Mouse (Mus musculus): ENCODE results near the gene Ackr3. TPM values are rescaled to one million over a fixed set of nuclear protein-coding genes. Genes with fewer than 3 reads are reported as not detected.

Gene Ackr3
- polyA plus RNA-seq (2012; rRNA removed), result 30.3 and 31.5 TPM in 2 replicates

GRCm38 (mm10) chr1:90203783-90204690 lies at the start of gene Ackr3:
Ackr3 (plus strand) TSS chr1:90203980.
- WGBS, result 2% methylated on average over 19 of the region's 19 CpGs
- DNase-seq (ENCODE audit: low read depth, low spot score), result no peak

- DNase-seq (ENCODE audit: low read depth, low spot score), result no peak
- 61% methylated on average over 7 of the region's 7 CpGs for WGBS
Measured at GRCm38 (mm10) chr1:90156589-90156988, 47.2 kb upstream of the Ackr3 start.

GRCm38 (mm10) chr1:90159927-90160326 lies 43.9 kb upstream of the Ackr3 start:
- DNase-seq (ENCODE audit: low read depth, low spot score), result no peak
- WGBS, result 70% methylated on average over 13 of the region's 13 CpGs

GRCm38 (mm10) chr1:90161623-90162022 lies 42.2 kb upstream of the Ackr3 start:
- DNase-seq (ENCODE audit: low read depth, low spot score), result no peak
- 37% methylated on average over 6 of the region's 6 CpGs for WGBS

- WGBS, result 22% methylated on average over 13 of the region's 13 CpGs
- DNase-seq (ENCODE audit: low read depth, low spot score), result no peak
Measured at GRCm38 (mm10) chr1:90162379-90162857, 41.4 kb upstream of the Ackr3 start.

- WGBS, result 76% methylated on average over 7 of the region's 7 CpGs
Measured at GRCm38 (mm10) chr1:90163161-90163560, 40.6 kb upstream of the Ackr3 start.

GRCm38 (mm10) chr1:90164319-90164718 lies 39.5 kb upstream of the Ackr3 start:
- WGBS, result 78% methylated on average over 3 of the region's 3 CpGs
- DNase-seq (ENCODE audit: low read depth, low spot score), result no peak

More at GRCm38 (mm10) chr1:90163161-90163560, 40.6 kb upstream of the Ackr3 start:
- DNase-seq (ENCODE audit: low read depth, low spot score), result no peak

GRCm38 (mm10) chr1:90174338-90174737 lies 29.4 kb upstream of the Ackr3 start:
- WGBS, result 86% methylated on average over 8 of the region's 8 CpGs
- no peak for DNase-seq (ENCODE audit: low read depth, low spot score)

GRCm38 (mm10) chr1:90176223-90176622 lies 27.6 kb upstream of the Ackr3 start:
- 65% methylated on average over 7 of the region's 7 CpGs for WGBS
- DNase-seq (ENCODE audit: low read depth, low spot score), result no peak

GRCm38 (mm10) chr1:90177565-90177964 lies 26.2 kb upstream of the Ackr3 start:
- DNase-seq (ENCODE audit: low read depth, low spot score), result no peak

- 43% methylated on average over 5 of the region's 5 CpGs for WGBS
Measured at GRCm38 (mm10) chr1:90177978-90178377, 25.8 kb upstream of the Ackr3 start.

GRCm38 (mm10) chr1:90180479-90180878 lies 23.3 kb upstream of the Ackr3 start:
- DNase-seq (ENCODE audit: low read depth, low spot score), result no peak
- 76% methylated on average over 7 of the region's 7 CpGs for WGBS

More at GRCm38 (mm10) chr1:90177978-90178377, 25.8 kb upstream of the Ackr3 start:
- DNase-seq (ENCODE audit: low read depth, low spot score), result no peak

- 74% methylated on average over 12 of the region's 12 CpGs for WGBS
- no peak for DNase-seq (ENCODE audit: low read depth, low spot score)
Measured at GRCm38 (mm10) chr1:90180966-90181699, 22.6 kb upstream of the Ackr3 start.

- DNase-seq (ENCODE audit: low read depth, low spot score), result no peak
- 78% methylated on average over 5 of the region's 5 CpGs for WGBS
Measured at GRCm38 (mm10) chr1:90182521-90182920, 21.3 kb upstream of the Ackr3 start.

GRCm38 (mm10) chr1:90183602-90184001 lies 20.2 kb upstream of the Ackr3 start:
- DNase-seq (ENCODE audit: low read depth, low spot score), result no peak
- WGBS, result 66% methylated on average over 6 of the region's 6 CpGs

GRCm38 (mm10) chr1:90186173-90186572 lies 17.6 kb upstream of the Ackr3 start:
- no peak for DNase-seq (ENCODE audit: low read depth, low spot score)
- 26% methylated on average over 4 of the region's 4 CpGs for WGBS

- 88% methylated on average over 5 of the region's 5 CpGs for WGBS
Measured at GRCm38 (mm10) chr1:90186874-90187273, 16.9 kb upstream of the Ackr3 start.

GRCm38 (mm10) chr1:90189046-90189445 lies 14.7 kb upstream of the Ackr3 start:
- no peak for DNase-seq (ENCODE audit: low read depth, low spot score)
- WGBS, result 96% methylated on average over 6 of the region's 6 CpGs

More at GRCm38 (mm10) chr1:90186874-90187273, 16.9 kb upstream of the Ackr3 start:
- no peak for DNase-seq (ENCODE audit: low read depth, low spot score)

- DNase-seq (ENCODE audit: low read depth, low spot score), result no peak
- 86% methylated on average over 5 of the region's 5 CpGs for WGBS
Measured at GRCm38 (mm10) chr1:90201246-90201645, 2.5 kb upstream of the Ackr3 start.

- 77% methylated on average over 2 of the region's 2 CpGs for WGBS
- no peak for DNase-seq (ENCODE audit: low read depth, low spot score)
Measured at GRCm38 (mm10) chr1:90201655-90202054, 2.1 kb upstream of the Ackr3 start.
